Mouse (Mus musculus) thymus, adult 2 months (tissue): ENCODE data around the gene Coasy. TPM values are rescaled to one million over a fixed set of nuclear protein-coding genes. Genes with fewer than 3 reads are reported as not detected.

ENCODE experiments used
- DNase-seq: peaks from one replicate; pipeline ENCODE4 v3.0.0; 2021
- H3K27ac ChIP-seq: fragments of 200-500 bp; 2 replicates; pipeline ENCODE4 v1.5.1; 2012; ENCODE audit warnings: low read length, control low read depth; ENCODE audit not compliant: control insufficient read depth, insufficient read depth
- H3K27me3 ChIP-seq: fragments of 200-500 bp; 2 replicates; pipeline ENCODE4 v1.6.1; 2012; ENCODE audit warnings: mild to moderate bottlenecking, low read length, moderate library complexity, mixed read lengths; ENCODE audit not compliant: control insufficient read depth, insufficient read depth
- H3K36me3 ChIP-seq: fragments of 200-500 bp; 2 replicates; pipeline ENCODE4 v1.6.1; 2012; ENCODE audit warnings: mild to moderate bottlenecking, low read length, moderate library complexity; ENCODE audit not compliant: control insufficient read depth, insufficient read depth
- H3K4me1 ChIP-seq: fragments of 200-500 bp; replicated peaks from 2 replicates; pipeline ENCODE4 v1.6.1; 2012; ENCODE audit warnings: low read length; ENCODE audit not compliant: control insufficient read depth, insufficient read depth
- H3K4me3 ChIP-seq: fragments of 200-500 bp; 2 replicates; pipeline ENCODE4 v1.5.1; 2012; ENCODE audit warnings: mild to moderate bottlenecking, low read length, control low read depth, moderate library complexity; ENCODE audit not compliant: control insufficient read depth, insufficient read depth
- CTCF ChIP-seq: fragments of 200-500 bp; IDR thresholded peaks from 2 replicates; pipeline ENCODE4 v1.5.1; 2012; ENCODE audit warnings: mild to moderate bottlenecking, control low read depth, low read length, moderate library complexity, borderline replicate concordance; ENCODE audit not compliant: control insufficient read depth, poor library complexity, insufficient read depth; ENCODE audit errors: extremely low read depth
- POLR2A ChIP-seq: fragments of 200-500 bp; IDR thresholded peaks from 2 replicates; pipeline ENCODE4 v1.6.1; 2012; ENCODE audit warnings: mild to moderate bottlenecking, low read length, control low read depth, moderate library complexity; ENCODE audit not compliant: control insufficient read depth, poor library complexity, insufficient read depth; ENCODE audit errors: extremely low read depth
- WGBS: fragments of 180-500 bp; shearing (Covaris S2); methylation state at CpG from one replicate; pipeline ENCODE4 v1.1.7; 2018; 5-methylcytosine and 5-hydroxymethylcytosine counted together
- polyA plus RNA-seq: library from polyadenylated mRNA; depleted of rRNA; stranded (reverse); fragments of >200 nt; gene quantifications from 2 replicates; pipeline ENCODE4 v1.2.3, GENCODE M21; 2012; rRNA removed

Gene Coasy
- polyA plus RNA-seq, 1 experiment, result 74.2 TPM

- no peaks in the 10 kb centered on the region for H3K27me3 ChIP-seq
- H3K27ac ChIP-seq, result no peak overlapping the region
- TF ChIP-seq CTCF (no peak), POLR2A (no peak)
- H3K36me3 ChIP-seq, result peaks cover 12% of the 10 kb centered on the region
- H3K4me1 ChIP-seq, result 0 out of 2 replicates have a peak, but pooled peaks cover 2% of the 10 kb centered on the region
- 100% methylated on average over 1 of the region's 1 CpGs for WGBS
- no peak overlapping the region for H3K4me3 ChIP-seq
- no peak for DNase-seq
These were observed 44.7 kb downstream of the Coasy start for GRCm38 (mm10) chr11:101127075-101127474.

DNA sequence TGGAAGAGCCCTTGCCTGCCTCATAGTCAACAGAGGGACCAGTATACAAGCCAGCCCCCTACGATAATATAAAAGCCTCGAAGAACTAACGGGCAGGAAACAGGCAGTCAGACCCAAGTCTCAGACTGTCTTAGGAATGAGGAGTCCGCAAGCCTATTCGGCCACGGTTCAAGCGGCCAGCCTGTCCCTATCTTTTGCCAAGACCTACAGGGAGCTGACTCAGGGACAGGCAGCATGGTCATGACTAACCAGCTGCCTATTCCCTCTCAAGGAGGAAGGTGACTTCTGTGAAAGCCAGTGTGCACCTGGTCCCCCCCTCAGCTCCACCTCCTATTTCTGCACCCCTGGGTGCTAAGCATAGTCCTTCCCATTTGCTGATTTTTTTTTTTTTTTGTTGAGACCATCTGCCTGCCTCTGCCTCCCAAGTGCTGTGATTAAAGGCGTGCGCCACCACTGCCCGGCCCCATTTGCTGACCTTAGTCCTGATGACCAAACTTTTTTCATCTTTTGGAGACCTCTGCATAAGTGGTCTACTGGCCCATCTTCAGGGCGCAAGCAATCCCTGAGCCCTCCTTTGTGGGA lies 46.7 kb downstream of the Coasy start:
- TF ChIP-seq CTCF (no peak), POLR2A (no peak)
- Histone ChIP-seq H3K27ac (no peak overlapping the region), H3K4me3 (no peak overlapping the region), H3K36me3 (peaks cover 12% of the 10 kb centered on the region), H3K27me3 (no peaks in the 10 kb centered on the region), H3K4me1 (0 out of 2 replicates have a peak, but pooled peaks cover 2% of the 10 kb centered on the region)
- DNase-seq, result no peak
- WGBS, result 87% methylated on average over 11 of the region's 11 CpGs

- 65% methylated on average over 18 of the region's 18 CpGs for WGBS
- Histone ChIP-seq H3K4me1 (0 out of 2 replicates have a peak, but pooled peaks cover 2% of the 10 kb centered on the region), H3K27me3 (no peaks in the 10 kb centered on the region), H3K4me3 (no peak overlapping the region), H3K36me3 (peaks cover 12% of the 10 kb centered on the region), H3K27ac (no peak overlapping the region)
- TF ChIP-seq POLR2A, result no peak
- no peak for TF ChIP-seq CTCF
- DNase-seq, result no peak
These were observed 47.8 kb downstream of the Coasy start for GRCm38 (mm10) chr11:101130056-101130756.

DNA sequence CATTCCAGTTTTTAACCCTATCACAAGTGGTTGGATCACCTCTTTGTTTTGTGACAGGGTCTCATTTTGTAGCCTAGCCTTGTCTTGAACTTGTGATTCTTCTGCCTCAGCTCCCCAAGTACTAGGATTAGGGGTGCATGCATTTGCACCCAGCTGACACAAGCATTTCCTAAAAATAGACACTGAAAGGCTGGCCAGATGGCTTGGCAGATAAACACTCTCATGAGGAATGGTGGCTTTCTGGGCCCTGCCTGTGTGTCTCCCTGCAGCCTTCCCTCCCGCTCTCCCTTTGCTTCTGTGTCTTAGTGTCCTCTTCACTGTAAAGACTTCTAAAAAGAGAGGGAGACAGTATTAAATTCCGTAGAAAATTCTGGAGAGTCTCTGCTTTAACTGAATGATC lies 48.8 kb downstream of the Coasy start:
- no peak overlapping the region for H3K27ac ChIP-seq
- H3K27me3 ChIP-seq, result no peaks in the 10 kb centered on the region
- WGBS, result 82% methylated on average over 2 of the region's 2 CpGs
- DNase-seq, result no peak
- H3K36me3 ChIP-seq, result peaks cover 3% of the 10 kb centered on the region
- H3K4me3 ChIP-seq, result no peak overlapping the region
- TF ChIP-seq CTCF (no peak), POLR2A (no peak)
- 0 out of 2 replicates have a peak, but pooled peaks cover 2% of the 10 kb centered on the region for H3K4me1 ChIP-seq

DNA sequence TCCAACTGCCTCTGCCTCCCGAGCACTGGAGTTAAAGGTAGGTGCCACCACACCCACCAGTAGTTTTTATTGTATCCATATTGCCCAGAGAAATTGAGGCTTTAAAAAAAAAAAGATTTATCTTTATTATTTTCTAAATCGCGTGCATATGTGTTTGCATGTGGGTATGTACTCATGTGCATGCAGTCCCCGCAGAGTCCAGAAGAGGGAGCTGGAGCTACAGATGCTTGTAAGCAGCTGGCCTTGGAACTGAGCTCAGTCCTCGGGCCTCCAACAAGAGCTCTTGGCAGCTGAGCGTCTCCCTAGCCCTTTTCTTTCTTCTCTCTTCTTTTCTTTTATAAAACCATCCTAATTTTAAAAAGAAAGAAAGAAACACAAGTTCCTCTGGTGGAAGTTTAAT lies 49.3 kb downstream of the Coasy start:
- Histone ChIP-seq H3K36me3 (no peaks in the 10 kb centered on the region; the same call in 1 of the 2 replicates), H3K27ac (no peak overlapping the region), H3K27me3 (no peaks in the 10 kb centered on the region), H3K4me3 (no peak overlapping the region), H3K4me1 (0 out of 2 replicates have a peak, but pooled peaks cover 2% of the 10 kb centered on the region)
- DNase-seq, result no peak
- no peak for TF ChIP-seq POLR2A
- TF ChIP-seq CTCF, result no peak
- 99% methylated on average over 6 of the region's 6 CpGs for WGBS

DNA sequence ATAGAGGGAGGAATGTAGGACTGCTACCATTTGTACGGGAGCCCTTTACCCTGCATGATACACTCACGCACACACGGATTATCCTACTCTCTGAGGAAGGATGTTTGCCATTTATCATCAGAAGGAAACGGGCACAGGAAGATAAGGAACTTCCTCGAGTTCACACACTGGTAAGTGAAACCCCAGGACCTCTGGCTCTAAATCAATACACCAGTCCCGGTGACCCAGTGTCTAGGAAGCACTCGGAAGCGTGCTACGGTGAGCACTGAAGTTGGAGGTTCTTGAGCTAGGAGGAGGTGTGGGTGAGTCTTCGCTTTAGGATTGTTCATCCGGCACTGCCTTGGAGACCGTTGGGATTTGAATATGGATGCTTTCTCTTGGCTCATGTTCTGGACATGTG lies 50.7 kb downstream of the Coasy start:
- H3K4me3 ChIP-seq, result no peak overlapping the region
- 62% methylated on average over 12 of the region's 12 CpGs for WGBS
- H3K36me3 ChIP-seq, result no peaks in the 10 kb centered on the region
- no peak overlapping the region for H3K27ac ChIP-seq
- H3K27me3 ChIP-seq, result no peaks in the 10 kb centered on the region
- H3K4me1 ChIP-seq, result 0 out of 2 replicates have a peak, but pooled peaks cover 2% of the 10 kb centered on the region
- TF ChIP-seq CTCF (no peak), POLR2A (no peak)
- no peak for DNase-seq

DNA sequence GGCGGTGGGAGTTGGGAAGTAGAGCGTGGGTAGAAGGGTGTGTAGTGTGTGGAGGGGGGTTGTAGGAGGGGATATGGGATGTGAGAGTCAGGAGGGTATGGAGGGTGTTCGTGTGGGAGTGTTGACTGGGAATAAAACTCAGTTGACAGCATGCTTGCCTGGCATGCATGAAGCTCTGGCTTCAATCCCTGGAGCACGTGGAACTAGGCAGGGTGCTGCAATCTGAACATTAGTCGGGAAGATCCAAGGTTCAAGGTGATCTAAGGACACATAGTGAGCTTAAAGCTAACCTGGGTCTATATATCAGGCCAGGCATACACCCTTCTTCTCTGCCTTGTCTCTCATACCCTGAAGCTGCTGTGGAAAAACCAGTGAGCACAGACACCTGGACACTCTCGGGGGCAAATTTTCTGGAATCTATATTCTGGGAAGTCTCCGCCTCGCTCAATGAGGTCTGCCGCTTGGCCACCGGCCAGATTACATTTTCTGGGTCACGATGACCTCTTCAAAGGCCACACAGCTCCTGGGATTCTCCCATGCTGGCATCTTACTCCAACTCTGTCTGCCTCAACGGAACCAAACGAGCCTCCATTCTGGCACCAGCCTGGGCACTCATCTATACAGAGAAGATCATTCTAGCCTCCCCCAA lies 52.0 kb downstream of the Coasy start:
- TF ChIP-seq POLR2A (no peak), CTCF (no peak)
- Histone ChIP-seq H3K27ac (no peak overlapping the region), H3K36me3 (no peaks in the 10 kb centered on the region), H3K27me3 (no peaks in the 10 kb centered on the region; the same call in 1 of the 2 replicates), H3K4me1 (0 out of 2 replicates have a peak, but pooled peaks cover 2% of the 10 kb centered on the region), H3K4me3 (no peak overlapping the region)
- 95% methylated on average over 13 of the region's 13 CpGs for WGBS
- no peak for DNase-seq

Other genes starting within 250 kb of the Coasy start
- 178 and 204 TPM in 2 replicates for gene Stat5b, start 231.8 kb upstream of the Coasy start, polyA plus RNA-seq
- 136 and 161 TPM in 2 replicates for gene Stat5a, start 223.2 kb upstream of the Coasy start, polyA plus RNA-seq
- gene Stat3, start 143.0 kb upstream of the Coasy start, polyA plus RNA-seq, result 140 and 147 TPM in 2 replicates
- gene Cavin1, start 111.7 kb upstream of the Coasy start, polyA plus RNA-seq, result 18.9 and 22.4 TPM in 2 replicates
- 35.9 and 39.7 TPM in 2 replicates for gene Atp6v0a1, start 73.1 kb upstream of the Coasy start, polyA plus RNA-seq
- gene Naglu, start 12.6 kb upstream of the Coasy start, polyA plus RNA-seq, result 24.3 and 25.2 TPM in 2 replicates
- gene Hsd17b1, start 4.2 kb upstream of the Coasy start, polyA plus RNA-seq, result 0.40 and 0.93 TPM in 2 replicates
- 79.1 and 110 TPM in 2 replicates for gene Mlx, start 4.7 kb downstream of the Coasy start, polyA plus RNA-seq
- 6.0 and 6.1 TPM in 2 replicates for gene Psmc3ip, start 12.9 kb downstream of the Coasy start, polyA plus RNA-seq
- 118 and 130 TPM in 2 replicates for gene Retreg3, start 37.3 kb downstream of the Coasy start, polyA plus RNA-seq
- gene Tubg1, start 37.4 kb downstream of the Coasy start, polyA plus RNA-seq, result 50.3 and 67.4 TPM in 2 replicates
- 2.6 and 3.3 TPM in 2 replicates for gene Tubg2, start 73.3 kb downstream of the Coasy start, polyA plus RNA-seq
- gene Cntnap1, start 88.0 kb downstream of the Coasy start, polyA plus RNA-seq, result 4.5 and 5.3 TPM in 2 replicates
- gene Plekhh3, start 88.8 kb downstream of the Coasy start, polyA plus RNA-seq, result 11.9 and 12.1 TPM in 2 replicates
- gene Ccr10, start 92.9 kb downstream of the Coasy start, polyA plus RNA-seq, result 2.9 and 3.9 TPM in 2 replicates
- gene Ezh1, start 143.9 kb downstream of the Coasy start, polyA plus RNA-seq, result 38.8 and 43.3 TPM in 2 replicates
- 13.5 and 20.5 TPM in 2 replicates for gene Ramp2, start 163.5 kb downstream of the Coasy start, polyA plus RNA-seq
- 88.3 and 92.6 TPM in 2 replicates for gene Vps25, start 171.1 kb downstream of the Coasy start, polyA plus RNA-seq
- gene Wnk4, start 178.0 kb downstream of the Coasy start, polyA plus RNA-seq, result 1.2 TPM in 2 replicates
- 0.71 and 0.84 TPM in 2 replicates for gene Cntd1, start 196.4 kb downstream of the Coasy start, polyA plus RNA-seq
- 245 and 273 TPM in 2 replicates for gene Coa3, start 196.5 kb downstream of the Coasy start, polyA plus RNA-seq
- gene Becn1, start 219.7 kb downstream of the Coasy start, polyA plus RNA-seq, result 176 and 192 TPM in 2 replicates
- 103 and 106 TPM in 2 replicates for gene Psme3, start 233.6 kb downstream of the Coasy start, polyA plus RNA-seq
- gene Aoc2, start 242.5 kb downstream of the Coasy start, polyA plus RNA-seq, result 14.6 and 16.2 TPM in 2 replicates
- gene Aoc3, start 248.0 kb downstream of the Coasy start, polyA plus RNA-seq, result 11.8 and 12.1 TPM in 2 replicates